Mouse (Mus musculus) heart, adult 2 months (tissue): ENCODE results near the gene Pim3. TPM values are rescaled to one million over a fixed set of nuclear protein-coding genes. Genes with fewer than 3 reads are reported as not detected.

Experiments used
- DNase-seq, 2 experiments: peaks; one replicate each; pipeline ENCODE4 v3.0.0; 2021
- H3K27ac ChIP-seq: fragments of 200-600 bp; 2 replicates; pipeline ENCODE4 v1.8.1; 2022
- H3K27me3 ChIP-seq: fragments of 200-500 bp; 2 replicates; pipeline ENCODE4 v1.6.1; 2012; ENCODE audit warnings: mild to moderate bottlenecking, low read length, inconsistent platforms, mixed read lengths; ENCODE audit not compliant: control insufficient read depth, insufficient read depth
- H3K36me3 ChIP-seq: fragments of 200-500 bp; 2 replicates; pipeline ENCODE4 v1.6.1; 2012; ENCODE audit warnings: low read length, inconsistent platforms; ENCODE audit not compliant: control insufficient read depth, insufficient read depth
- H3K4me1 ChIP-seq: fragments of 200-500 bp; 2 replicates; pipeline ENCODE4 v1.6.1; 2011; ENCODE audit warnings: low read length; ENCODE audit not compliant: control insufficient read depth, insufficient read depth
- H3K4me3 ChIP-seq: fragments of 200-600 bp; 2 replicates; pipeline ENCODE4 v1.8.1; 2022
- H3K79me2 ChIP-seq: fragments of 200-500 bp; replicated peaks from 2 replicates; pipeline ENCODE4 v1.6.1; 2012; ENCODE audit warnings: mild to moderate bottlenecking, inconsistent platforms, low read length, moderate library complexity, mixed read lengths; ENCODE audit not compliant: control insufficient read depth, insufficient read depth
- H3K9ac ChIP-seq: fragments of 200-500 bp; 2 replicates; pipeline ENCODE4 v1.6.1; 2012; ENCODE audit warnings: low read depth, mild to moderate bottlenecking, control low read depth, inconsistent platforms, low read length, mixed read lengths
- CTCF ChIP-seq: fragments of 200-600 bp; IDR thresholded peaks from 2 replicates; pipeline ENCODE4 v1.8.1; 2022; ENCODE audit warnings: antibody characterized with exemption, mild to moderate bottlenecking, moderate library complexity
- EP300 ChIP-seq: fragments of 200-500 bp; IDR thresholded peaks from 2 replicates; pipeline ENCODE4 v1.6.1; 2011; ENCODE audit warnings: low read depth, low read length, control low read depth; ENCODE audit not compliant: insufficient read depth
- POLR2A ChIP-seq: fragments of 200-500 bp; IDR thresholded peaks from 2 replicates; pipeline ENCODE4 v1.6.1; 2011; ENCODE audit warnings: mild to moderate bottlenecking, low read depth, low read length, control low read depth; ENCODE audit not compliant: insufficient read depth
- WGBS: fragments of 180-500 bp; shearing (Covaris S2); methylation state at CpG from one replicate; pipeline ENCODE4 v1.1.7; 2018; 5-methylcytosine and 5-hydroxymethylcytosine counted together
- intact Hi-C: fragments of 180-260 bp; cut with DNase I; formaldehyde crosslinking; loops from one replicate; pipeline ENCODE4 v1.15.1; 2025
- polyA plus RNA-seq: library from polyadenylated mRNA; depleted of rRNA; stranded (reverse); fragments of >200 nt; gene quantifications from 2 replicates; pipeline ENCODE4 v1.2.3, GENCODE M21; 2012
- total RNA-seq, 2 experiments: library from RNA; stranded (reverse); gene quantifications; 2 replicates each; pipeline ENCODE4 v1.2.3; 2021

Pim3 gene
- total and polyA plus RNA-seq, 3 experiments: 58.8 to 133 (median 95.3) TPM

- TF ChIP-seq EP300 (no peak), POLR2A (no peak), CTCF (no peak)
Observed at GRCm38 (mm10) chr15:88848661-88849060, 13.3 kb upstream of the Pim3 start.

GRCm38 (mm10) chr15:88849621-88850020, 12.4 kb upstream of the Pim3 start:
- Histone ChIP-seq H3K4me3 (no peak overlapping the region), H3K79me2 (no peaks in the 10 kb centered on the region), H3K27me3 (no peaks in the 10 kb centered on the region), H3K9ac (no peak overlapping the region; the same call in 1 of the 2 replicates), H3K27ac (peak overlapping the region; percentile 91), H3K36me3 (peaks cover 3% of the 10 kb centered on the region; the same call in 1 of the 2 replicates), H3K4me1 (peaks cover 33% of the 10 kb centered on the region)
- TF ChIP-seq POLR2A (no peak), EP300 (no peak), CTCF (no peak)
- intact Hi-C loops: loop anchor here (1.0 kb wide), 2 partner anchors 9 to 13 kb away; partner anchors contain the start of gene Pim3
- 89% methylated on average over 2 of the region's 2 CpGs for WGBS
- no peak for DNase-seq

More at GRCm38 (mm10) chr15:88848661-88849060, 13.3 kb upstream of the Pim3 start:
- Histone ChIP-seq H3K79me2 (no peaks in the 10 kb centered on the region), H3K4me1 (peaks cover 28% of the 10 kb centered on the region), H3K27ac (peak overlapping the region; percentile 91), H3K4me3 (no peak overlapping the region), H3K27me3 (no peaks in the 10 kb centered on the region), H3K9ac (no peak overlapping the region), H3K36me3 (peaks cover 3% of the 10 kb centered on the region; the same call in 1 of the 2 replicates)
- 96% methylated on average over 1 of the region's 1 CpGs for WGBS
- peak in 1 of 2 experiments; percentile 19 for DNase-seq
- intact Hi-C loops: no loop called here

GRCm38 (mm10) chr15:88850146-88850826, 11.7 kb upstream of the Pim3 start:
- H3K4me1 ChIP-seq: peaks cover 37% of the 10 kb centered on the region
- peak overlapping the region; percentile 91 for H3K27ac ChIP-seq
- peak overlapping the region; percentile 34 for H3K9ac ChIP-seq
- H3K36me3 ChIP-seq: peaks cover 3% of the 10 kb centered on the region; the same call in 1 of the 2 replicates
- intact Hi-C loops: loop anchor here (1.0 kb wide), 2 partner anchors 10 to 12 kb away; partner anchors contain the start of gene Pim3
- TF ChIP-seq EP300 (peak; percentile 100), CTCF (no peak), POLR2A (peak; percentile 77)
- H3K27me3 ChIP-seq: no peaks in the 10 kb centered on the region
- no peak overlapping the region for H3K4me3 ChIP-seq
- WGBS: 5% methylated on average over 10 of the region's 10 CpGs
- peak; percentile 95 for DNase-seq
- no peaks in the 10 kb centered on the region for H3K79me2 ChIP-seq

GRCm38 (mm10) chr15:88851076-88851475, 10.9 kb upstream of the Pim3 start:
- Histone ChIP-seq H3K79me2 (no peaks in the 10 kb centered on the region), H3K36me3 (peaks cover 3% of the 10 kb centered on the region; the same call in 1 of the 2 replicates), H3K9ac (peak overlapping the region; percentile 27), H3K4me1 (peaks cover 45% of the 10 kb centered on the region), H3K27me3 (no peaks in the 10 kb centered on the region), H3K4me3 (no peak overlapping the region), H3K27ac (peak overlapping the region; percentile 91)
- DNase-seq: no peak
- TF ChIP-seq CTCF (no peak), POLR2A (no peak), EP300 (no peak)
- WGBS: 57% methylated on average over 3 of the region's 3 CpGs
- intact Hi-C loops: no loop called here

- Histone ChIP-seq H3K4me1 (peaks cover 45% of the 10 kb centered on the region), H3K27me3 (no peaks in the 10 kb centered on the region), H3K36me3 (peaks cover 3% of the 10 kb centered on the region; the same call in 1 of the 2 replicates), H3K27ac (peak overlapping the region; percentile 91), H3K4me3 (no peak overlapping the region), H3K9ac (peak overlapping the region; percentile 27; the same call in 1 of the 2 replicates), H3K79me2 (no peaks in the 10 kb centered on the region)
- DNase-seq: no peak
- intact Hi-C loops: no loop called here
- TF ChIP-seq POLR2A: no peak
- no peak for TF ChIP-seq CTCF
- 82% methylated on average over 10 of the region's 10 CpGs for WGBS
Observed at GRCm38 (mm10) chr15:88851507-88852149, 10.4 kb upstream of the Pim3 start.

- no peak for TF ChIP-seq CTCF
- no peak for TF ChIP-seq EP300
- TF ChIP-seq POLR2A: no peak
- intact Hi-C loops: no loop called here
- DNase-seq: no peak
- H3K9ac ChIP-seq: no peak overlapping the region
- H3K79me2 ChIP-seq: no peaks in the 10 kb centered on the region
- peaks cover 49% of the 10 kb centered on the region for H3K4me1 ChIP-seq
- H3K4me3 ChIP-seq: no peak overlapping the region
- no peaks in the 10 kb centered on the region for H3K27me3 ChIP-seq
- WGBS: 88% methylated on average over 9 of the region's 9 CpGs
- H3K36me3 ChIP-seq: peaks cover 3% of the 10 kb centered on the region; the same call in 1 of the 2 replicates
- no peak overlapping the region for H3K27ac ChIP-seq
Observed at GRCm38 (mm10) chr15:88853106-88853505, 8.9 kb upstream of the Pim3 start.
